Mouse (Mus musculus): Measurements from ENCODE around the gene Pacsin2. TPM values are rescaled to one million over a fixed set of nuclear protein-coding genes. Genes with fewer than 3 reads are reported as not detected.
A peak's percentile ranks its signal among the peaks of the same experiment; 100 is the strongest.

Pacsin2 gene
- polyA plus RNA-seq, 1 experiment from 2014 or later = 61.3 TPM

GRCm38 (mm10) chr15:83493856-83494571 lies 29.6 kb upstream of the Pacsin2 start:
- no peak for DNase-seq (ENCODE audit: low spot score)
- no peak for TF ChIP-seq CTCF (IDR thresholded peaks at IDR 0.05; ENCODE audit: low read depth)
- H3K9ac ChIP-seq (ENCODE audit: low read depth, low read length) = no peak overlapping the region
- no peak overlapping the region for H3K4me2 ChIP-seq (ENCODE audit: low read length)
- H3K4me1 ChIP-seq (replicated peaks; ENCODE audit: insufficient read depth, low read length) = no peaks in the 10 kb centered on the region
- H3K36me3 ChIP-seq (ENCODE audit: insufficient read depth, low read length) = peaks cover 31% of the 10 kb centered on the region
- H3K4me3 ChIP-seq (replicated peaks; ENCODE audit: low read depth, low read length) = no peak overlapping the region
- no peak for ATAC-seq (replicated peaks; ENCODE audit: low FRiP score, low read depth)
- no peaks in the 10 kb centered on the region for H3K27me3 ChIP-seq (ENCODE audit: insufficient read depth, low read length)
- 64% methylated on average over 7 of the region's 7 CpGs for WGBS
- no peak overlapping the region for H3K27ac ChIP-seq
- no peaks in the 10 kb centered on the region for H3K9me3 ChIP-seq (replicated peaks; ENCODE audit: low read length)

GRCm38 (mm10) chr15:83491891-83492290 lies 27.5 kb upstream of the Pacsin2 start:
- ATAC-seq (replicated peaks; ENCODE audit: low FRiP score, low read depth) (no peak), DNase-seq (ENCODE audit: low spot score) (no peak)
- Histone ChIP-seq H3K27me3 (ENCODE audit: insufficient read depth, low read length) (no peaks in the 10 kb centered on the region), H3K9ac (ENCODE audit: low read depth, low read length) (no peak overlapping the region), H3K4me3 (replicated peaks; ENCODE audit: low read depth, low read length) (no peak overlapping the region), H3K9me3 (replicated peaks; ENCODE audit: low read length) (no peaks in the 10 kb centered on the region), H3K4me2 (ENCODE audit: low read length) (no peak overlapping the region), H3K27ac (no peak overlapping the region), H3K36me3 (ENCODE audit: insufficient read depth, low read length) (peaks cover 19% of the 10 kb centered on the region; the same call in 1 of the 2 replicates), H3K4me1 (replicated peaks; ENCODE audit: insufficient read depth, low read length) (no peaks in the 10 kb centered on the region)
- no peak for TF ChIP-seq CTCF (IDR thresholded peaks at IDR 0.05; ENCODE audit: low read depth)
- WGBS = 73% methylated on average over 5 of the region's 5 CpGs

GRCm38 (mm10) chr15:83489471-83489870 lies 25.1 kb upstream of the Pacsin2 start:
- Histone ChIP-seq H3K4me2 (ENCODE audit: low read length) (no peak overlapping the region), H3K27me3 (ENCODE audit: insufficient read depth, low read length) (no peaks in the 10 kb centered on the region), H3K9me3 (replicated peaks; ENCODE audit: low read length) (no peaks in the 10 kb centered on the region), H3K9ac (ENCODE audit: low read depth, low read length) (no peak overlapping the region), H3K27ac (no peak overlapping the region), H3K4me1 (replicated peaks; ENCODE audit: insufficient read depth, low read length) (no peaks in the 10 kb centered on the region), H3K4me3 (replicated peaks; ENCODE audit: low read depth, low read length) (no peak overlapping the region), H3K36me3 (ENCODE audit: insufficient read depth, low read length) (0 out of 2 replicates have a peak, but pooled peaks cover 20% of the 10 kb centered on the region)
- no peak for ATAC-seq (replicated peaks; ENCODE audit: low FRiP score, low read depth)
- 84% methylated on average over 20 of the region's 20 CpGs for WGBS
- no peak for TF ChIP-seq CTCF (IDR thresholded peaks at IDR 0.05; ENCODE audit: low read depth)
- DNase-seq (ENCODE audit: low spot score) = no peak

GRCm38 (mm10) chr15:83487477-83488115 lies 23.2 kb upstream of the Pacsin2 start:
- no peak for DNase-seq (ENCODE audit: low spot score)
- TF ChIP-seq CTCF (IDR thresholded peaks at IDR 0.05; ENCODE audit: low read depth) = no peak
- WGBS = 80% methylated on average over 9 of the region's 9 CpGs
- Histone ChIP-seq H3K9ac (ENCODE audit: low read depth, low read length) (no peak overlapping the region), H3K36me3 (ENCODE audit: insufficient read depth, low read length) (0 out of 2 replicates have a peak, but pooled peaks cover 19% of the 10 kb centered on the region), H3K27ac (no peak overlapping the region), H3K27me3 (ENCODE audit: insufficient read depth, low read length) (no peaks in the 10 kb centered on the region), H3K4me3 (replicated peaks; ENCODE audit: low read depth, low read length) (no peak overlapping the region), H3K9me3 (replicated peaks; ENCODE audit: low read length) (no peaks in the 10 kb centered on the region), H3K4me1 (replicated peaks; ENCODE audit: insufficient read depth, low read length) (no peaks in the 10 kb centered on the region), H3K4me2 (ENCODE audit: low read length) (no peak overlapping the region)
- ATAC-seq (replicated peaks; ENCODE audit: low FRiP score, low read depth) = no peak

- H3K9ac ChIP-seq (ENCODE audit: low read depth, low read length) = no peak overlapping the region
- ATAC-seq (replicated peaks; ENCODE audit: low FRiP score, low read depth) (no peak), DNase-seq (ENCODE audit: low spot score) (no peak)
- H3K4me1 ChIP-seq (replicated peaks; ENCODE audit: insufficient read depth, low read length) = no peaks in the 10 kb centered on the region
- H3K4me2 ChIP-seq (ENCODE audit: low read length) = no peak overlapping the region
- H3K4me3 ChIP-seq (replicated peaks; ENCODE audit: low read depth, low read length) = no peak overlapping the region
- 0 out of 2 replicates have a peak, but pooled peaks cover 7% of the 10 kb centered on the region for H3K36me3 ChIP-seq (ENCODE audit: insufficient read depth, low read length)
- TF ChIP-seq CTCF (IDR thresholded peaks at IDR 0.05; ENCODE audit: low read depth) = no peak
- H3K9me3 ChIP-seq (replicated peaks; ENCODE audit: low read length) = no peaks in the 10 kb centered on the region
- H3K27me3 ChIP-seq (ENCODE audit: insufficient read depth, low read length) = no peaks in the 10 kb centered on the region
- whole genome bisulfite sequencing = 84% methylated on average over 10 of the region's 10 CpGs
- H3K27ac ChIP-seq = no peak overlapping the region
Measured at GRCm38 (mm10) chr15:83484311-83484710, 19.9 kb upstream of the Pacsin2 start.

- Histone ChIP-seq H3K9ac (ENCODE audit: low read depth, low read length) (no peak overlapping the region), H3K27ac (no peak overlapping the region), H3K4me1 (replicated peaks; ENCODE audit: insufficient read depth, low read length) (no peaks in the 10 kb centered on the region), H3K4me3 (replicated peaks; ENCODE audit: low read depth, low read length) (no peak overlapping the region), H3K4me2 (ENCODE audit: low read length) (no peak overlapping the region), H3K27me3 (ENCODE audit: insufficient read depth, low read length) (no peaks in the 10 kb centered on the region), H3K36me3 (ENCODE audit: insufficient read depth, low read length) (0 out of 2 replicates have a peak, but pooled peaks cover 3% of the 10 kb centered on the region), H3K9me3 (replicated peaks; ENCODE audit: low read length) (no peaks in the 10 kb centered on the region)
- peak; percentile 61 for TF ChIP-seq CTCF (IDR thresholded peaks at IDR 0.05; ENCODE audit: low read depth)
- peak; percentile 42 for DNase-seq (ENCODE audit: low spot score)
- WGBS = 36% methylated on average over 2 of the region's 2 CpGs
- no peak for ATAC-seq (replicated peaks; ENCODE audit: low FRiP score, low read depth)
Measured at GRCm38 (mm10) chr15:83483482-83483881, 19.1 kb upstream of the Pacsin2 start.

Data from kidney, postnatal 0 days (tissue).